Mouse (Mus musculus) gastrocnemius, postnatal 10 days (tissue): ENCODE results near the gene Lrfn3. TPM values are rescaled to one million over a fixed set of nuclear protein-coding genes. Genes with fewer than 3 reads are reported as not detected.

Experiments used
- DNase-seq: peaks from one replicate; pipeline ENCODE4 v3.0.0; 2021; ENCODE audit warnings: mixed read lengths
- long read RNA-seq, 2 experiments: library from polyadenylated mRNA; stranded (forward); transcript quantifications; one replicate each; pipeline ENCODE4 v2.0.0; 2021
- total RNA-seq, 2 experiments: library from RNA; stranded (reverse); gene quantifications; 2 replicates each; pipeline ENCODE4 v1.2.3; 2021

Lrfn3 gene
- total RNA-seq = 1 to 10 TPM; 1.6 to 3.1 TPM
- long read RNA-seq, experiment 1, partial matches to known transcripts = 1 of 2 reads
- long read RNA-seq, experiment 1, other reads (novel, unspliced or antisense) = 0 of 2 reads
- long read RNA-seq, experiment 2, partial matches to known transcripts = 0 of 1 reads
- long read RNA-seq, experiment 2, other reads (novel, unspliced or antisense) = 0 of 1 reads

- DNase-seq = peak; percentile 46
Measured at GRCm38 (mm10) chr7:30362652-30363343, at the start of gene Lrfn3. Gene Lrfn3, minus strand, starts transcription at chr7:30362772.

GRCm38 (mm10) chr7:30411023-30411422 is 48.5 kb upstream of the Lrfn3 start:
- no peak for DNase-seq

GRCm38 (mm10) chr7:30409789-30410188 is 47.2 kb upstream of the Lrfn3 start:
- DNase-seq = no peak

- no peak for DNase-seq
Measured at GRCm38 (mm10) chr7:30408639-30409038, 46.1 kb upstream of the Lrfn3 start.

- DNase-seq = no peak
Measured at GRCm38 (mm10) chr7:30402343-30402742, 39.8 kb upstream of the Lrfn3 start.

- DNase-seq = no peak
Measured at GRCm38 (mm10) chr7:30399671-30400070, 37.1 kb upstream of the Lrfn3 start.

DNA sequence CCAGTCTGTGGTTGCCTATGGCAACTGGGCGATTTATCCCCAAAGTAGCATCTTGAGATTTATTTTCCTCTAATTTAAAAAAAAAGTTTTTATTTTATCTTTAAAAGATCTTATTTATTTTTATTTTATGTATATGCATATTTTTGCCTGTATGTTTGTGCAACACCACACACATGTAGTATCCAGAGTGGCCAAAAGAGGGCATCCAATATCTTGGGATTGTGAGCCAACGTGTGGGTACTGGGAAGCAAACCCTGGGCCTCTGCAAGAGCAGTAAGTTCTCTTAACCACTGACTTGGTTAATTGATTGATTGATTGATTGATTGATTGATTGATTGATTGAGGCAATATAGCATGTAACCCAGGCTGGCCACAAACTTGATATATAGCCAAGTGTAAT is 32.3 kb upstream of the Lrfn3 start:
- no peak for DNase-seq

GRCm38 (mm10) chr7:30394379-30394778 is 31.8 kb upstream of the Lrfn3 start:
- no peak for DNase-seq

DNA sequence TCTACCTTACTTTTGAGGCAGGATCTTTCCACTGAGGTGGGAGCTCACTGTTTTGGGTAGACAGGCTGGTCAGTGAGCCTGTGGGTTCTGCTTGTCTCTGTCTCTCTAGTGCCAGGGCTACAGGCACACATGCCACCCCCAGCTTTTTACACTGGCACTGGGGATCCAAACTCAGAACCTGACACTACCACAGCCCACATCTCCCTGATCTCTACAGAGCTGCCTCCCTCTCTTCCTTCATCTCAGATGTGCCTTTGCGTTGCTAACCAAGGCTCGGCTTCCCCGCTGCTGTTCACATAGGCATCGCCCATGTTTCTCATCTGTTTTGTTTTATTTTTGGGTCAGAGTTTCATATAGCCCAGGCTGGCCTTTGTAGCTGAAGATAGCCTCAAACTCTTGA is 31.1 kb upstream of the Lrfn3 start:
- no peak for DNase-seq

DNA sequence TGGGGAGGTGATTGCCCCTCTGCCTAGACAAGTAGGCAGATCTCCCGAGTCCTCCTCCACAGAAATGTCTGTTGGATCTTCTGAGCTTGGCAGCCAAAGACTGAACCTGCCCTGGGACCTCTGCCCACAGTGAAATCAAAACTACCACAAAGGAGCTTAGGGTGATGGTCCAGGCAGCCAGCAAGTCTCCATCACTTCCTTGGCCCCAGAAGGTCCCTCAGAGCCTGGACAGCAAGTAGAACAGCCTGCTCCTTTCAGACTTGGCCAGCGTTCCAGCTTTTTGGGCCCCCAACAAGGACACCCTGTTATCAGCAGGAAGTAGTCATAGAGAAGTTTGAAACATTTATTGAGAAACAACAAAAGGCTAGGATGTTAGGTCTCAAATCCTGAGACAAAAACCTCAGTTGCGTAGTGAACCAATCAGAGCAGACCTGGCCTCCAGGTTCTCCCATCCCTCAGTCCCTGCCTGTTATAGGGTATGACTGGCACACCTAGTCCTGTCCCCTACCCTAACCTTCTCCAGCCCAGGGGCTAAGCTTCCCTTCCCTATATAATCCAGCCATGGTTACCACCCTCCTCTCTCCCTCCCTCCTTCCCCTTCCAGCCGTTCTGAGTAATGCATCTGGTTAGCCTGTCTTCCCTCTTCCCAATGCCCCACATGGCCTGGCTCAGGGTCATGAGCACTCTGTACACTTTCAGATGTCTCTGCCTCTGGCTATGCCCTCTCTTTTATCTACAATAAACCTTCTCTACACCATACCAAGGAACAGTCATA is 30.4 kb upstream of the Lrfn3 start:
- DNase-seq = no peak

DNA sequence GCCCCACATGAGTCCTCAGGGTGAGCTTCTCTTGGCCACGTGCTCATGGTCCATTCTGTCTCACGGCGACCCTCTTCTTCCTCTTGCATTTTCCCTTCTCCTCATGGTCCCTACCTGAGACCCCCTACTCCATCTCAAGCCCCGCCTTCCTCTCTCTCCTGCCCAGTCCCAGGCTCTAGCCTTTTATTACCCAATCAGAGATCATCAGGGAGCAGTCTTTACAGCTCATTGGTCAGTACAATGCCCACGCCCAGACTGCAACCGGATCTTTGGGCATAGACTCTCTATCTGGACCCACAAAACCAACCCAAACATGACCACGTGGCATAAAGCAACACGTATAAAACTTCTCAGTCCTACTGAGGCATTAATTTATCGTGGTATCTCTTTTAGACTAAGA is 21.5 kb upstream of the Lrfn3 start:
- no peak for DNase-seq

- DNase-seq = no peak
Measured at GRCm38 (mm10) chr7:30380061-30380460, 17.5 kb upstream of the Lrfn3 start.

DNA sequence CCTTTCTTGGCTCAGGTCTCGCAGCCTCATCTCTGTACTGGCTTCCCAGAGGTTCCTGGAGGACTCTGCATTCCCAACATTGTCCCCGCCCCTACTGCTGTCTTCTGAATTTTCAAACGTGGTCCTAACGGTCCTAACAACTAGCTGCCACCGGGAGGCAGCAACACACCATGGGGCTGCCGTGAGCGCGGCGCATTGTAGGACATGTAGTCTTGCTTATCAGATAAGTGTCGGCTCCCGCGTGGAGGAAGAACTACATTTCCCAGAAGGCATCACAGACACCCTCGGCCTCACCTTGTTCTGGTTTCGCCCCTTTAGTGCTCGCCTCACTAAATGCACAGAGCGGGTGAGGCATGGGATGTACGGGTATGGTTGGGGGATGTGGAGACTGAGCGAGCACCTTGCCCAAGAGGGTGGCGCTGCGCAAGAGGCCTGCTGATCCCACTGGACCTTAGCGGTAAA is 11.0 kb upstream of the Lrfn3 start:
- DNase-seq = peak; percentile 81

- DNase-seq = no peak
Measured at GRCm38 (mm10) chr7:30367466-30367865, 4.9 kb upstream of the Lrfn3 start.

DNA sequence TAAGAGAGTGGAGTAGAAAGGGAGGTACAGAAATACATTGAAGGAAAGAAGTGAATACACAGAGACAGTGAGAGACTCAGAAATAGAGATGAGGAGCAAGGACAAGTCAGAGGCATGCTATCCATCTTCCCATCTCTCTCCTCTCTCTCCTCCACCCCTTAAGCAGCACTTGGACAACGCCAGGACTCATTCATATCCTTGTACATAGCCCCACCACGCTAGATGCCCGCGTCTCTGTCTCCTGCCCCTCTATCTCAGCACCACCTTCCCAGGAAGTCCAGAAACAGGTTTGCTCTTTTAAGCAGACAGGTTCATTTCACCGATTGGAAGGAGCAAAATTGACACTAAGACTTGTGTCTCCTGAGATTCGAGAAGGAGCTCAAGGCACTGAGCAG is 769 bp upstream of the Lrfn3 start:
- DNase-seq = no peak

DNA sequence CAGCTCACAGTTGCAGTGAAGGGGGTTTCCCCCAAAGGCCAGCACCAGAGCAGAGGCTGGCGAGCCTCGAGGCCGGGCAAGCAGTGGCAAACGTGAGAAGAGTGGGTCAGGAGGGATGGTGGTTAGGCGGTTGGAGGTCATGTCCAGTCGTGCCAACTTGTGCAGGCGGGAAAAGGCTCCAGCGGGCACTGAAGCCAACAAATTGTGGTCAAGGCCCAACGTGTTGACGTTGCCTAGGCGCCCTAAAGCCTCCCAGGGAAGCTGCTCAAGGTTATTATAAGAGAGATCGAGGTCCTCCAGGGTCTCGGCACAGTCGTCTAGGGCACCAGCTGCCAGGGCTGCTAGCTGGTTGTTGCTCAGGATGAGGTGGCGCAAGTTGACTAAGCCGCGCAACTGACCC is 2.5 kb downstream of the Lrfn3 start:
- DNase-seq = no peak

- no peak for DNase-seq
Measured at GRCm38 (mm10) chr7:30359276-30359865, 3.2 kb downstream of the Lrfn3 start.

GRCm38 (mm10) chr7:30358378-30359186 is 4.0 kb downstream of the Lrfn3 start:
- DNase-seq = no peak

GRCm38 (mm10) chr7:30354059-30354458 is 8.5 kb downstream of the Lrfn3 start:
- no peak for DNase-seq

GRCm38 (mm10) chr7:30353279-30353822 is 9.2 kb downstream of the Lrfn3 start:
- peak; percentile 74 for DNase-seq

GRCm38 (mm10) chr7:30347828-30348227 is 14.7 kb downstream of the Lrfn3 start:
- peak; percentile 66 for DNase-seq
